Mouse (Mus musculus): Measurements from ENCODE around the gene Bptf. TPM values are rescaled to one million over a fixed set of nuclear protein-coding genes. Genes with fewer than 3 reads are reported as not detected.
"Not testable (repeated sequence)": the region's sequence is repeated elsewhere in the genome, so short reads cannot be mapped to it uniquely, and the experiment has no call there.

The Bptf gene
- polyA plus RNA-seq, 1 experiment from 2014 or later: 22.9 TPM

GRCm38 (mm10) chr11:107135741-107136140 is 3.8 kb upstream of the Bptf start:
- WGBS: 52% methylated on average over 3 of the region's 3 CpGs
- H3K27me3 ChIP-seq (ENCODE audit: insufficient read depth, low read length): no peaks in the 10 kb centered on the region
- H3K36me3 ChIP-seq (ENCODE audit: insufficient read depth, low read length): no peaks in the 10 kb centered on the region
- H3K4me1 ChIP-seq (replicated peaks; ENCODE audit: insufficient read depth, low read length): no peaks in the 10 kb centered on the region
- H3K9me3 ChIP-seq (replicated peaks; ENCODE audit: low read length): no peaks in the 10 kb centered on the region
- DNase-seq (ENCODE audit: low spot score) (no peak), ATAC-seq (replicated peaks; ENCODE audit: low FRiP score, low read depth) (no peak)
- no peak overlapping the region for H3K9ac ChIP-seq (ENCODE audit: low read depth, low read length)
- no peak for TF ChIP-seq CTCF (IDR thresholded peaks at IDR 0.05; ENCODE audit: low read depth)
- no peak overlapping the region for H3K4me2 ChIP-seq (ENCODE audit: low read length)
- no peak overlapping the region for H3K4me3 ChIP-seq (replicated peaks; ENCODE audit: low read depth, low read length)
- H3K27ac ChIP-seq: no peak overlapping the region

DNA sequence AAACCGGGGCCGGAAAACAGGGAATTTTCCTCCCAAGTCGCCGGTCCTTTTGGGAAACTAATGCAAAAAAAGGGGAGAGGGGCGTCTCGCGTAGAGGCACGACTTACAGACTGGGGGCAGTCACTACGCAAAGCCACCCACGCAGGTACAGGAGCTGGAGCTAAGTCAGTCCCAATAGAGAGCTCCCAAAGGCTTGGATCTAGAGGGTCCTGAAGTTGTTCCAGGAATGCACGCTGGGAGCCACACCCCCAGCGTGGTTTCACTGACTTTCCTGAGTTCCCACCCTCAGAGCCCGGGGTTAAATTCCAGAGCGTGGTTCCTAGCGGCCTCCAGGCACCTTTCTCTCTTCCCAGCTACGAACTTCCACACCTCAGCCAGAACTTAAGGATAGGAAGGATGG is 499 bp upstream of the Bptf start:
- no peak for TF ChIP-seq CTCF (IDR thresholded peaks at IDR 0.05; ENCODE audit: low read depth)
- peak overlapping the region; percentile 99; the same call in 1 of the 2 replicates for H3K27ac ChIP-seq
- H3K4me3 ChIP-seq (replicated peaks; ENCODE audit: low read depth, low read length): peak overlapping the region; percentile 85
- H3K9me3 ChIP-seq (replicated peaks; ENCODE audit: low read length): no peaks in the 10 kb centered on the region
- H3K9ac ChIP-seq (ENCODE audit: low read depth, low read length): peak overlapping the region; percentile 99
- ATAC-seq (replicated peaks; ENCODE audit: low FRiP score, low read depth) (peak; percentile 27), DNase-seq (ENCODE audit: low spot score) (peak; percentile 60)
- H3K36me3 ChIP-seq (ENCODE audit: insufficient read depth, low read length): no peaks in the 10 kb centered on the region
- no peaks in the 10 kb centered on the region for H3K4me1 ChIP-seq (replicated peaks; ENCODE audit: insufficient read depth, low read length)
- no peaks in the 10 kb centered on the region for H3K27me3 ChIP-seq (ENCODE audit: insufficient read depth, low read length)
- WGBS: under 1% methylated on average over 16 of the region's 16 CpGs
- H3K4me2 ChIP-seq (ENCODE audit: low read length): peak overlapping the region; percentile 96

DNA sequence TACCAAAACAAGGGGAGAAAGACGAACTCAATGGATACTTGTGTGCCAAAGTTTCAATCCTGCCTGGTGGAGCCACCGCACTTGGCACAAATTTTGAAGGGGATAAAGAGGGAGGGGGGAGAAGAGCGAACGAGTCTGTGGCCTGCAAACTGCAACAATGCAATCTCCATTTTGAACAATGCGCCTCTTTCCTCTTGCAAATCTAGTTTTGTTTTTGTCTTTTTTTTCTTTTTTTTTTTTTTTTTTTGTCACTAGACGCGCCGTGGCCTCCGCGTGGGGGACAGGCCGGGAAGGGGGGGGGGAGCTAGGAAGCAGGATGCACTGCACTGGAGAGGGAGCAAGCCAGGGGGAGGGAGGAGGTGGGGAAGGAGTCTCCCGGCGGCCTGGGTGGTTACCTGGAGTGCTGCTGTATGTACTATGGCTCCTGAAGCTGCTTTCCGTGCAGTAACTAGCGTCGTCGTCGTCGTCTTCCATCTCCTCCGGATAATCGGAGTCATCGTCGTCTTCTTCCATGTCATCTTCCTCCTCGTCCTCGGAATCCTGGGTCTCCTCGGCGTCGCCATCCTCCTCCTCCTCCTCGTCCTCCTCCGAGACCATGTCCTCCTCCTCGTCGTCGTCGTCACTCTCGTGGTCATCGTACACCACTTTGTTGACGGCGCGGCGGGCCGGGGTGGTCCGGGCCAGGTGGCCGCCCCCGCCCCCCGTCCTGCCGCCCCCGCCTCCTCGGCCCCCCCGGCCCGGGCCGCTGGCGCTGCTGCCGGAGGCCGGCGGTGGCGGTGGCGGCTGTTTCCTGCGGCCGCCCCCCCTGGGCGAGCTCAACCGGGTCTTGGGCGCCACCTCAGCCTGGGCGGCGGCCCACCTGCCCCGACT is 813 bp downstream of the Bptf start:
- ATAC-seq (replicated peaks; ENCODE audit: low FRiP score, low read depth) (peak; percentile 73), DNase-seq (ENCODE audit: low spot score) (peak; percentile 72)
- peak overlapping the region; percentile 85 for H3K4me3 ChIP-seq (replicated peaks; ENCODE audit: low read depth, low read length)
- no peaks in the 10 kb centered on the region for H3K4me1 ChIP-seq (replicated peaks; ENCODE audit: insufficient read depth, low read length)
- no peak for TF ChIP-seq CTCF (IDR thresholded peaks at IDR 0.05; ENCODE audit: low read depth)
- no peaks in the 10 kb centered on the region for H3K36me3 ChIP-seq (ENCODE audit: insufficient read depth, low read length)
- H3K9me3 ChIP-seq (replicated peaks; ENCODE audit: low read length): no peaks in the 10 kb centered on the region
- peak overlapping the region; percentile 96 for H3K4me2 ChIP-seq (ENCODE audit: low read length)
- H3K27ac ChIP-seq: peak overlapping the region; percentile 99
- no peaks in the 10 kb centered on the region for H3K27me3 ChIP-seq (ENCODE audit: insufficient read depth, low read length)
- WGBS: under 1% methylated on average over 58 of the region's 65 CpGs
- H3K9ac ChIP-seq (ENCODE audit: low read depth, low read length): peak overlapping the region; percentile 99

DNA sequence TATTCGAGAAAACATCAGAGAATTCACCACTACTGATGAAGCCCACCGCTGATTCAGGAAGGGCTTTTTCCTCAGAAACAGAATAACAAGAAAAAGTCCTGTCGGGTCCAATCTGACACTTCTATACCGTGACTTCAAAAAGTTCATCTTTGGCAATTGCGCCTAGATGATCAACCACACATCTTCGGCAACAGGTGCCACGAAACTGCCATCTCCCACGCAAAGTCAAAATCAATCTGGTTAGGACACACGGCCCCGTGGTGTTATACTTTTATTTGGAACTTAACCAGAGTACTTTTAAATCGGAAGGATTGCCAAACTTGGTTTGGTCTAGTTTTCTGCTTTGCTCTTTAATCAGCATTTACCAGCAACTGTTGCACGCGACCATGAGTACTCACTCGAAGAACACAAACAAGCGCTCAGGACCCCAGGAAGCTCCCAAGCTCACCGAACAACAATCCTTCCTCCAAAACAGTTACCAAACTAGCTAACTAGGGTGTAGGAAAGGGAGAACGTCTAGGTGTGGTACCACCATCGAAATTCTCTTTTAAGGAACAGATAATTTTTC is 1.6 kb downstream of the Bptf start:
- Histone ChIP-seq H3K27me3 (ENCODE audit: insufficient read depth, low read length) (no peaks in the 10 kb centered on the region), H3K9ac (ENCODE audit: low read depth, low read length) (peak overlapping the region; percentile 99), H3K4me2 (ENCODE audit: low read length) (peak overlapping the region; percentile 96), H3K4me1 (replicated peaks; ENCODE audit: insufficient read depth, low read length) (no peaks in the 10 kb centered on the region), H3K27ac (peak overlapping the region; percentile 99), H3K36me3 (ENCODE audit: insufficient read depth, low read length) (no peaks in the 10 kb centered on the region), H3K9me3 (replicated peaks; ENCODE audit: low read length) (no peaks in the 10 kb centered on the region), H3K4me3 (replicated peaks; ENCODE audit: low read depth, low read length) (peak overlapping the region; percentile 85)
- peak; percentile 57 for DNase-seq (ENCODE audit: low spot score)
- ATAC-seq (replicated peaks; ENCODE audit: low FRiP score, low read depth): no peak
- TF ChIP-seq CTCF (IDR thresholded peaks at IDR 0.05; ENCODE audit: low read depth): no peak
- WGBS: 2% methylated on average over 18 of the region's 18 CpGs

GRCm38 (mm10) chr11:107129641-107130040 is 2.3 kb downstream of the Bptf start:
- H3K27me3 ChIP-seq (ENCODE audit: insufficient read depth, low read length): no peaks in the 10 kb centered on the region
- H3K4me3 ChIP-seq (replicated peaks; ENCODE audit: low read depth, low read length): peak overlapping the region; percentile 85
- H3K4me2 ChIP-seq (ENCODE audit: low read length): peak overlapping the region; percentile 96
- H3K27ac ChIP-seq: no peak overlapping the region
- no peak for DNase-seq (ENCODE audit: low spot score)
- ATAC-seq (replicated peaks; ENCODE audit: low FRiP score, low read depth): no peak
- peak overlapping the region; percentile 99 for H3K9ac ChIP-seq (ENCODE audit: low read depth, low read length)
- H3K4me1 ChIP-seq (replicated peaks; ENCODE audit: insufficient read depth, low read length): peaks cover 5% of the 10 kb centered on the region; the same call in 1 of the 2 replicates
- no peaks in the 10 kb centered on the region for H3K9me3 ChIP-seq (replicated peaks; ENCODE audit: low read length)
- TF ChIP-seq CTCF (IDR thresholded peaks at IDR 0.05; ENCODE audit: low read depth): no peak
- no peaks in the 10 kb centered on the region for H3K36me3 ChIP-seq (ENCODE audit: insufficient read depth, low read length)
- WGBS: 2% methylated on average over 2 of the region's 2 CpGs

GRCm38 (mm10) chr11:107126716-107127115 is 5.2 kb downstream of the Bptf start:
- 73% methylated on average over 1 of the region's 2 CpGs for WGBS
- H3K4me2 ChIP-seq (ENCODE audit: low read length): not testable (repeated sequence)

More at GRCm38 (mm10) chr11:107126716-107127115, 5.2 kb downstream of the Bptf start:
- not testable (repeated sequence) for H3K27me3 ChIP-seq (ENCODE audit: insufficient read depth, low read length); DNase-seq (ENCODE audit: low spot score); H3K36me3 ChIP-seq (ENCODE audit: insufficient read depth, low read length); H3K4me3 ChIP-seq (replicated peaks; ENCODE audit: low read depth, low read length); H3K27ac ChIP-seq; H3K9ac ChIP-seq (ENCODE audit: low read depth, low read length); ATAC-seq (replicated peaks; ENCODE audit: low FRiP score, low read depth); H3K9me3 ChIP-seq (replicated peaks; ENCODE audit: low read length)
- H3K4me1 ChIP-seq (replicated peaks; ENCODE audit: insufficient read depth, low read length): peaks cover 16% of the 10 kb centered on the region; the same call in 1 of the 2 replicates

Data from kidney, postnatal 0 days (tissue).